Mouse (Mus musculus): ENCODE results near the gene Gm21981. TPM values are rescaled to one million over a fixed set of nuclear protein-coding genes. Genes with fewer than 3 reads are reported as not detected.

Gm21981 gene
- total and polyA plus RNA-seq, 3 experiments, result 0.71 to 0.81 TPM; not detected in 1

DNA sequence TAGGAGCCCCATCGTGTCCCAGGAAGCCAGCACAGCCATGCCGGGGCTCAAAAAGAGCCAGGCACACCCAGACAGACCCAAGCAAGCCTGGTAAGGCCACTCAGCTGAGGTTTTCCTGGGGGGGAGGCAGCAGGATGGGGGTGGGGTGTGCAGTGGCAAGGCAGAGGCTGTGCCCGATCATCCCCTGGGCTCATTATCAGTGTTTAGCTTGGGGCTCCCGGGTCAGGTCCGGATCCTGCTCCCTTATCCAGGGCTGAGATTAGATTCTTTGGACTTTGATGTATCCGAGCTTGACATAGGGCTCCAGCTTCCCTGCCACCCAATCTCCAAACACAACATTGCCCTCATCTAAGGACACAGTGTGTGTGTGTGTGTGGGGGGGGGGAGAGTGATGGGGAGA is 17.6 kb upstream of the Gm21981 start:
- Histone ChIP-seq H3K27me3 (ENCODE audit: control insufficient read depth in 1 of 2, insufficient read depth in 2 of 2, low read length in 2 of 2) (peaks cover 6 to 7% of the 10 kb centered on the region in 2 experiments), H3K36me3 (ENCODE audit: control insufficient read depth in 1 of 2, insufficient read depth in 2 of 2, low read length in 2 of 2) (peaks cover 0 to 5% of the 10 kb centered on the region in 2 experiments; a peak in 2 of 4 replicates), H3K4me3 (ENCODE audit: control insufficient read depth in 1 of 2, insufficient read depth in 1 of 2, low read depth in 2 of 2, low read length in 2 of 2) (no peak overlapping the region), H3K79me2 (ENCODE audit: control insufficient read depth, insufficient read depth, low read length, poor library complexity) (no peaks in the 10 kb centered on the region), H3K27ac (ENCODE audit: control insufficient read depth, low read depth, low read length) (no peak overlapping the region), H3K9ac (ENCODE audit: control insufficient read depth, low read depth, low read length, poor library complexity, severe bottlenecking) (no peak overlapping the region), H3K4me1 (ENCODE audit: control insufficient read depth in 1 of 2, insufficient read depth in 2 of 2, low read length in 2 of 2) (peaks cover 0 to 7% of the 10 kb centered on the region in 2 experiments; a peak in 3 of 4 replicates), H3K9me3 (replicated peaks; ENCODE audit: insufficient read depth, low read length) (no peaks in the 10 kb centered on the region)
- no peak for TF ChIP-seq TAL1 (IDR thresholded peaks at IDR 0.05; ENCODE audit: low read length)
- TF ChIP-seq MEF2A (IDR thresholded peaks at IDR 0.05; ENCODE audit: extremely low read depth, insufficient replicate concordance, low read depth, low read length, poor library complexity, severe bottlenecking), result no peak
- no peak for TF ChIP-seq MYB (IDR thresholded peaks at IDR 0.05; ENCODE audit: low read depth, low read length)
- no peak for TF ChIP-seq POLR2A (IDR thresholded peaks at IDR 0.05; ENCODE audit: control insufficient read depth in 1 of 2, insufficient read depth in 1 of 2, low read depth in 1 of 2, low read length in 2 of 2, poor library complexity in 1 of 2)
- no peak for TF ChIP-seq GATA1 (IDR thresholded peaks at IDR 0.05; ENCODE audit: low read depth, low read length)
- TF ChIP-seq MAZ (IDR thresholded peaks at IDR 0.05; ENCODE audit: low read depth, low read length), result no peak
- no peak for TF ChIP-seq TBP (IDR thresholded peaks at IDR 0.05; ENCODE audit: low read depth, low read length)
- DNase-seq (ENCODE audit: low read depth, low spot score), result no peak

DNA sequence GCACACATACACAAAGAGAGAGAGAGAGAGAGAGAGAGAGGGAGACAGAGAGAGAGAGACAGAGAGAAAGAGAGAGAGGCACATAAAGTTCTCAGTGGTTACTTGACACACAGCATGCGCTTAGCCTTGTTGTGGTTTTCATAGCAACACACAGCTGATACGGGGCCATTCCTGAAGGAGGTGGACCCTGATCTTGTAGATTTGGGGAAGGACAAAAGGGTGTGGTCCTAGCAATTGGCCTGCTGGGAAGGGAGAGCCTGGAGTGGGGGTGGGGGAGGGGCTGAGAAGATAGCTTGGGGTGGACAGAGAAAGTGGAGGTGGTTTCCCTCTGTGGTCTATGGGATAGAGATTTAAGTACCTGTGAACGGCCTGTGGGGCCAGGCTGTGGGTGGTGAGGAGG is 15.8 kb upstream of the Gm21981 start:
- DNase-seq (ENCODE audit: low read depth, low spot score), result peak; percentile 58
- Histone ChIP-seq H3K27me3 (ENCODE audit: control insufficient read depth in 1 of 2, insufficient read depth in 2 of 2, low read length in 2 of 2) (peaks cover 0 to under 1% of the 10 kb centered on the region in 2 experiments; a peak in 1 of 4 replicates), H3K9me3 (replicated peaks; ENCODE audit: insufficient read depth, low read length) (no peaks in the 10 kb centered on the region), H3K4me1 (ENCODE audit: control insufficient read depth in 1 of 2, insufficient read depth in 2 of 2, low read length in 2 of 2) (peaks cover 0 to 7% of the 10 kb centered on the region in 2 experiments; a peak in 3 of 4 replicates), H3K36me3 (ENCODE audit: control insufficient read depth in 1 of 2, insufficient read depth in 2 of 2, low read length in 2 of 2) (peaks cover 0 to 5% of the 10 kb centered on the region in 2 experiments; a peak in 2 of 4 replicates), H3K27ac (ENCODE audit: control insufficient read depth, low read depth, low read length) (no peak overlapping the region), H3K4me3 (ENCODE audit: control insufficient read depth in 1 of 2, insufficient read depth in 1 of 2, low read depth in 2 of 2, low read length in 2 of 2) (no peak overlapping the region), H3K9ac (ENCODE audit: control insufficient read depth, low read depth, low read length, poor library complexity, severe bottlenecking) (no peak overlapping the region), H3K79me2 (ENCODE audit: control insufficient read depth, insufficient read depth, low read length, poor library complexity) (no peaks in the 10 kb centered on the region)
- no peak for TF ChIP-seq ZMIZ1 (IDR thresholded peaks at IDR 0.05; ENCODE audit: low read depth, low read length)
- no peak for TF ChIP-seq MAFK (IDR thresholded peaks at IDR 0.05; ENCODE audit: borderline replicate concordance, low read depth, low read length)
- no peak for TF ChIP-seq BHLHE40 (IDR thresholded peaks at IDR 0.05; ENCODE audit: borderline replicate concordance, low read depth, low read length)
- TF ChIP-seq MEF2A (IDR thresholded peaks at IDR 0.05; ENCODE audit: extremely low read depth, insufficient replicate concordance, low read depth, low read length, poor library complexity, severe bottlenecking), result no peak
- no peak for TF ChIP-seq MAX (IDR thresholded peaks at IDR 0.05; ENCODE audit: low read length)
- no peak for TF ChIP-seq TAL1 (IDR thresholded peaks at IDR 0.05; ENCODE audit: low read length)
- TF ChIP-seq CHD2 (IDR thresholded peaks at IDR 0.05; ENCODE audit: low read length), result no peak
- no peak for TF ChIP-seq KAT2A (conservative IDR thresholded peaks at IDR 0.05; ENCODE audit: low read depth, low read length)
- TF ChIP-seq ZC3H11A (IDR thresholded peaks at IDR 0.05; ENCODE audit: low read depth, low read length), result no peak
- TF ChIP-seq TBP (IDR thresholded peaks at IDR 0.05; ENCODE audit: low read depth, low read length), result no peak
- no peak for TF ChIP-seq HCFC1 (IDR thresholded peaks at IDR 0.05; ENCODE audit: low read depth, low read length)
- peak; percentile 81 for TF ChIP-seq SIN3A (IDR thresholded peaks at IDR 0.05; ENCODE audit: low read length)
- TF ChIP-seq ZNF384 (IDR thresholded peaks at IDR 0.05; ENCODE audit: low read depth, low read length), result no peak
- TF ChIP-seq ETS1 (IDR thresholded peaks at IDR 0.05; ENCODE audit: low read depth, low read length), result peak; percentile 68
- no peak for TF ChIP-seq SMC3 (IDR thresholded peaks at IDR 0.05; ENCODE audit: low read depth, low read length)
- TF ChIP-seq TCF12 (IDR thresholded peaks at IDR 0.05; ENCODE audit: low read depth, low read length), result no peak
- TF ChIP-seq MXI1 (IDR thresholded peaks at IDR 0.05; ENCODE audit: low read depth, low read length), result peak; percentile 72
- no peak for TF ChIP-seq RAD21 (IDR thresholded peaks at IDR 0.05; ENCODE audit: low read depth, low read length)
